Mouse (Mus musculus) heart, postnatal 0 days (tissue): ENCODE measurements around the gene Sp9.

Source experiments
- CTCF ChIP-seq: IDR thresholded peaks from 2 replicates; pipeline ENCODE4 v1.5.1; 2016; ENCODE audit warnings: antibody characterized with exemption, control low read depth, low read depth
- EP300 ChIP-seq: IDR thresholded peaks from 2 replicates; pipeline ENCODE4 v1.6.1; 2016; ENCODE audit warnings: antibody characterized with exemption, low read depth

DNA sequence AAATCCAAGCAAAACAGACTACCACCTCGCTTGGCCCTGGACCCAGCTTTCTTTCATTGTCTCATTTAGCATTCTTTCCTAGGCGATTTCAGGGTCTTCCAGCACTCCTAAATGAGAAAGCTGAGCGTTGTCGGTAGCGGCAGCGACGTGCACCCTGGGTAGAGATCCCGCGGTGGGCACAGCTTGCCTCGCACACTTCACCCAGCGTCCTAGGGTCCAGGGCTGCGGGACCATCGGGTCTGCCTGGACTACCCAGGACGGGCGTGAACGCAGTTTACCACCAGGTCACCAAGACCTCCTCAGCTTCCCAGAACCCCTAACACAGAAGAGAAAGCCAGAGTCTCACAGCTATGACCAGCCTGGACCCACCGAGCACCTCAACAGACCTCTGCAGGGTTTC, 7.1 kb downstream of the Sp9 start:
- TF ChIP-seq CTCF (no peak), EP300 (no peak)
